Mouse (Mus musculus) A20 (cell line): ENCODE data around the gene Dapk2.
A peak's percentile ranks its signal among the peaks of the same experiment; 100 is the strongest.
"Not testable (repeated sequence)": the region's sequence is repeated elsewhere in the genome, so short reads cannot be mapped to it uniquely, and the experiment has no call there.

Experiments
- DNase-seq: peaks from one replicate; pipeline ENCODE4 v3.0.0-alpha.2; 2011; ENCODE audit warnings: low read depth, low spot score

Dapk2 gene

GRCm38 (mm10) chr9:66275267-66275991, 117.4 kb downstream of the Dapk2 start:
- no peak for DNase-seq

- no peak for DNase-seq
Measured at GRCm38 (mm10) chr9:66276062-66276461, 118.0 kb downstream of the Dapk2 start.

GRCm38 (mm10) chr9:66276697-66277385, 118.8 kb downstream of the Dapk2 start:
- no peak for DNase-seq

- peak; percentile 44 for DNase-seq
Measured at GRCm38 (mm10) chr9:66279647-66280046, 121.6 kb downstream of the Dapk2 start.

GRCm38 (mm10) chr9:66280496-66280895, 122.5 kb downstream of the Dapk2 start:
- DNase-seq, result peak; percentile 81

GRCm38 (mm10) chr9:66281501-66281951, 123.5 kb downstream of the Dapk2 start:
- peak; percentile 93 for DNase-seq

- no peak for DNase-seq
Measured at GRCm38 (mm10) chr9:66282582-66282981, 124.6 kb downstream of the Dapk2 start.

GRCm38 (mm10) chr9:66283565-66284203, 125.7 kb downstream of the Dapk2 start:
- DNase-seq, result peak; percentile 82

GRCm38 (mm10) chr9:66285241-66285640, 127.2 kb downstream of the Dapk2 start:
- DNase-seq, result not testable (repeated sequence)

GRCm38 (mm10) chr9:66285901-66286300, 127.9 kb downstream of the Dapk2 start:
- DNase-seq, result no peak

GRCm38 (mm10) chr9:66290727-66291126, 132.7 kb downstream of the Dapk2 start:
- DNase-seq, result no peak

GRCm38 (mm10) chr9:66293319-66293718, 135.3 kb downstream of the Dapk2 start:
- no peak for DNase-seq

GRCm38 (mm10) chr9:66294227-66294626, 136.2 kb downstream of the Dapk2 start:
- no peak for DNase-seq

- no peak for DNase-seq
Measured at GRCm38 (mm10) chr9:66294980-66295410, 137.0 kb downstream of the Dapk2 start.

- no peak for DNase-seq
Measured at GRCm38 (mm10) chr9:66295577-66296120, 137.6 kb downstream of the Dapk2 start.

GRCm38 (mm10) chr9:66298783-66299182, 140.8 kb downstream of the Dapk2 start:
- DNase-seq, result no peak

GRCm38 (mm10) chr9:66300448-66301027, 142.5 kb downstream of the Dapk2 start:
- no peak for DNase-seq

GRCm38 (mm10) chr9:66304320-66305090, 146.5 kb downstream of the Dapk2 start:
- no peak for DNase-seq

- peak; percentile 74 for DNase-seq
Measured at GRCm38 (mm10) chr9:66305121-66306112, 147.4 kb downstream of the Dapk2 start.

- DNase-seq, result no peak
Measured at GRCm38 (mm10) chr9:66306414-66306813, 148.4 kb downstream of the Dapk2 start.
